Mouse (Mus musculus) midbrain, embryonic 10.5 days (tissue): ENCODE data around the gene Jdp2. TPM values are rescaled to one million over a fixed set of nuclear protein-coding genes. Genes with fewer than 3 reads are reported as not detected.

ENCODE experiments used
- DNase-seq: peaks from one replicate; pipeline ENCODE4 v3.0.0-alpha.2; 2017; ENCODE audit warnings: low spot score
- H3K27ac ChIP-seq: fragments of 300-500 bp; sonication (generic); replicated peaks from 2 replicates; pipeline ENCODE4 v1.5.1; 2016; ENCODE audit warnings: mild to moderate bottlenecking
- H3K27me3 ChIP-seq: fragments of 300-500 bp; sonication (generic); 2 replicates; pipeline ENCODE4 v1.6.1; 2016; ENCODE audit warnings: low read depth, mild to moderate bottlenecking; ENCODE audit not compliant: poor library complexity, severe bottlenecking
- H3K36me3 ChIP-seq: fragments of 300-500 bp; sonication (generic); 2 replicates; pipeline ENCODE4 v1.6.1; 2016; ENCODE audit warnings: mild to moderate bottlenecking, moderate library complexity
- H3K4me1 ChIP-seq: fragments of 300-500 bp; sonication (generic); 2 replicates; pipeline ENCODE4 v1.6.1; 2016
- H3K4me3 ChIP-seq: fragments of 300-500 bp; sonication (generic); 2 replicates; pipeline ENCODE4 v1.5.1; 2016; ENCODE audit warnings: mild to moderate bottlenecking, moderate library complexity
- H3K9me3 ChIP-seq: fragments of 300-500 bp; sonication (generic); replicated peaks from 2 replicates; pipeline ENCODE4 v1.6.1; 2016; ENCODE audit warnings: mild to moderate bottlenecking
- WGBS: fragments of 180-500 bp; shearing (Covaris S2); methylation state at CpG from one replicate; pipeline ENCODE4 v1.1.7; 2016; 5-methylcytosine and 5-hydroxymethylcytosine counted together
- polyA plus RNA-seq: library from polyadenylated mRNA; unstranded; fragments of >200 nt; fragmentation: Nextera tagmentation; extraction: Ambion mirVana; gene quantifications from 2 replicates; pipeline ENCODE4 v1.2.1, GENCODE M21; 2016

The Jdp2 gene
- polyA plus RNA-seq, 1 experiment from 2014 or later: 0.49 TPM

- H3K27ac ChIP-seq: no peak overlapping the region
- no peak for DNase-seq
- no peaks in the 10 kb centered on the region for H3K9me3 ChIP-seq
- H3K36me3 ChIP-seq: 0 out of 2 replicates have a peak, but pooled peaks cover 3% of the 10 kb centered on the region
- no peak overlapping the region for H3K4me3 ChIP-seq
- WGBS: 82% methylated on average over 9 of the region's 9 CpGs
- peaks cover 17% of the 10 kb centered on the region for H3K4me1 ChIP-seq
- H3K27me3 ChIP-seq: peaks cover 36% of the 10 kb centered on the region
Observed at GRCm38 (mm10) chr12:85604301-85604998, 5.6 kb downstream of the Jdp2 start.

GRCm38 (mm10) chr12:85607519-85608449 lies 9.0 kb downstream of the Jdp2 start:
- Histone ChIP-seq H3K36me3 (0 out of 2 replicates have a peak, but pooled peaks cover 7% of the 10 kb centered on the region), H3K27ac (no peak overlapping the region), H3K4me3 (no peak overlapping the region), H3K9me3 (no peaks in the 10 kb centered on the region), H3K27me3 (0 out of 2 replicates have a peak, but pooled peaks cover 3% of the 10 kb centered on the region), H3K4me1 (peaks cover 4% of the 10 kb centered on the region; the same call in 1 of the 2 replicates)
- no peak for DNase-seq
- 86% methylated on average over 14 of the region's 14 CpGs for WGBS

GRCm38 (mm10) chr12:85610167-85610566 lies 11.3 kb downstream of the Jdp2 start:
- DNase-seq: no peak
- H3K27me3 ChIP-seq: no peaks in the 10 kb centered on the region
- no peak overlapping the region for H3K27ac ChIP-seq
- 90% methylated on average over 9 of the region's 9 CpGs for WGBS
- H3K4me1 ChIP-seq: peaks cover 5% of the 10 kb centered on the region; the same call in 1 of the 2 replicates
- no peaks in the 10 kb centered on the region for H3K9me3 ChIP-seq
- H3K4me3 ChIP-seq: no peak overlapping the region
- 0 out of 2 replicates have a peak, but pooled peaks cover 7% of the 10 kb centered on the region for H3K36me3 ChIP-seq

- no peak overlapping the region for H3K4me3 ChIP-seq
- DNase-seq: no peak
- 60% methylated on average over 4 of the region's 4 CpGs for WGBS
- 0 out of 2 replicates have a peak, but pooled peaks cover 5% of the 10 kb centered on the region for H3K36me3 ChIP-seq
- peaks cover 7% of the 10 kb centered on the region; the same call in 1 of the 2 replicates for H3K4me1 ChIP-seq
- H3K27me3 ChIP-seq: no peaks in the 10 kb centered on the region
- H3K27ac ChIP-seq: no peak overlapping the region
- no peaks in the 10 kb centered on the region for H3K9me3 ChIP-seq
Observed at GRCm38 (mm10) chr12:85614090-85614489, 15.3 kb downstream of the Jdp2 start.

- WGBS: 91% methylated on average over 8 of the region's 8 CpGs
- Histone ChIP-seq H3K4me3 (no peak overlapping the region), H3K27me3 (no peaks in the 10 kb centered on the region), H3K9me3 (no peaks in the 10 kb centered on the region), H3K27ac (no peak overlapping the region), H3K4me1 (peaks cover 21% of the 10 kb centered on the region), H3K36me3 (0 out of 2 replicates have a peak, but pooled peaks cover 1% of the 10 kb centered on the region)
- no peak for DNase-seq
Observed at GRCm38 (mm10) chr12:85615486-85615885, 16.7 kb downstream of the Jdp2 start.

GRCm38 (mm10) chr12:85617885-85618284 lies 19.1 kb downstream of the Jdp2 start:
- WGBS: 87% methylated on average over 9 of the region's 9 CpGs
- Histone ChIP-seq H3K27me3 (no peaks in the 10 kb centered on the region), H3K4me1 (peaks cover 31% of the 10 kb centered on the region), H3K36me3 (no peaks in the 10 kb centered on the region), H3K4me3 (no peak overlapping the region), H3K27ac (no peak overlapping the region), H3K9me3 (no peaks in the 10 kb centered on the region)
- DNase-seq: no peak

- Histone ChIP-seq H3K36me3 (no peaks in the 10 kb centered on the region), H3K27me3 (no peaks in the 10 kb centered on the region), H3K4me1 (peaks cover 31% of the 10 kb centered on the region), H3K9me3 (no peaks in the 10 kb centered on the region), H3K4me3 (no peak overlapping the region), H3K27ac (no peak overlapping the region)
- whole genome bisulfite sequencing: 83% methylated on average over 5 of the region's 5 CpGs
- no peak for DNase-seq
Observed at GRCm38 (mm10) chr12:85618430-85618829, 19.6 kb downstream of the Jdp2 start.

- Histone ChIP-seq H3K4me3 (no peak overlapping the region), H3K9me3 (no peaks in the 10 kb centered on the region), H3K4me1 (peaks cover 26% of the 10 kb centered on the region), H3K27me3 (no peaks in the 10 kb centered on the region), H3K36me3 (no peaks in the 10 kb centered on the region), H3K27ac (peak overlapping the region; percentile 70; the same call in 1 of the 2 replicates)
- no peak for DNase-seq
- WGBS: 88% methylated on average over 7 of the region's 7 CpGs
Observed at GRCm38 (mm10) chr12:85619283-85619897, 20.6 kb downstream of the Jdp2 start.

- Histone ChIP-seq H3K27me3 (no peaks in the 10 kb centered on the region), H3K9me3 (no peaks in the 10 kb centered on the region), H3K4me3 (no peak overlapping the region), H3K36me3 (no peaks in the 10 kb centered on the region), H3K4me1 (peaks cover 26% of the 10 kb centered on the region), H3K27ac (peak overlapping the region; percentile 70)
- 86% methylated on average over 11 of the region's 11 CpGs for WGBS
- DNase-seq: no peak
Observed at GRCm38 (mm10) chr12:85619898-85620443, 21.1 kb downstream of the Jdp2 start.

- no peak for DNase-seq
- Histone ChIP-seq H3K4me3 (no peak overlapping the region), H3K36me3 (no peaks in the 10 kb centered on the region), H3K4me1 (peaks cover 26% of the 10 kb centered on the region), H3K27me3 (no peaks in the 10 kb centered on the region), H3K27ac (peak overlapping the region; percentile 70), H3K9me3 (no peaks in the 10 kb centered on the region)
- 64% methylated on average over 6 of the region's 6 CpGs for WGBS
Observed at GRCm38 (mm10) chr12:85621027-85621426, 22.2 kb downstream of the Jdp2 start.

GRCm38 (mm10) chr12:85621673-85622072 lies 22.8 kb downstream of the Jdp2 start:
- DNase-seq: no peak
- WGBS: 90% methylated on average over 4 of the region's 4 CpGs
- peak overlapping the region; percentile 64 for H3K27ac ChIP-seq

GRCm38 (mm10) chr12:85623711-85624110 lies 24.9 kb downstream of the Jdp2 start:
- Histone ChIP-seq H3K27me3 (no peaks in the 10 kb centered on the region), H3K27ac (no peak overlapping the region), H3K4me1 (peaks cover 26% of the 10 kb centered on the region), H3K36me3 (no peaks in the 10 kb centered on the region), H3K9me3 (no peaks in the 10 kb centered on the region), H3K4me3 (no peak overlapping the region)
- no peak for DNase-seq
- 76% methylated on average over 3 of the region's 3 CpGs for WGBS

More at GRCm38 (mm10) chr12:85621673-85622072, 22.8 kb downstream of the Jdp2 start:
- Histone ChIP-seq H3K27me3 (no peaks in the 10 kb centered on the region), H3K9me3 (no peaks in the 10 kb centered on the region), H3K4me1 (peaks cover 26% of the 10 kb centered on the region), H3K4me3 (no peak overlapping the region), H3K36me3 (no peaks in the 10 kb centered on the region)
